Mouse (Mus musculus): ENCODE measurements around the gene Hspbp1. TPM values are rescaled to one million over a fixed set of nuclear protein-coding genes. Genes with fewer than 3 reads are reported as not detected.

Gene Hspbp1
- polyA plus RNA-seq, 1 experiment from 2014 or later: 112 TPM

DNA sequence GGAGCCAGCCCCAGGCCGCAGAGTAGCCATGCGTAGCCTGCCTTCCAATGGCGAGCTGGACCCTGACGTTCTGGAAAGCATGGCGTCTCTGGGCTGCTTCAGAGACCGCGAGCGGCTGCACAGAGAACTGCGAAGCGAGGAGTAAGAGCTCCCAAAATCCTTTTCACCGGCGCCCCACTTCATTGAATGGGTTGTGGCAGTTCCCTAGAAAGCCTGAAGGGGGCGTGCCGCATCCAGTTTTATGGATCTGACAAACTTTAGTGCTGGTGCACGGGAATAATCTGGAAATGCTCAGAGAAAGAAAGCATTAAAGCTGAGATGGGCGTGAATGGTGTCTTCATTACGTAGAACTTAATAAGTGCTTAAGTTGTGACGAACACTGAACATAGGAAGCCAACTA, 20.2 kb upstream of the Hspbp1 start:
- DNase-seq (ENCODE audit: low spot score) (peak; percentile 74), ATAC-seq (ENCODE audit: low FRiP score) (no peak)
- H3K4me1 ChIP-seq (replicated peaks; ENCODE audit: control insufficient read depth, insufficient read depth, low read length): no peaks in the 10 kb centered on the region
- H3K9me3 ChIP-seq (ENCODE audit: control insufficient read depth, low read length): no peaks in the 10 kb centered on the region
- H3K9ac ChIP-seq (ENCODE audit: low read depth, low read length): no peak overlapping the region
- no peak overlapping the region for H3K4me3 ChIP-seq (ENCODE audit: low read depth, low read length)
- WGBS: 37% methylated on average over 18 of the region's 18 CpGs
- H3K27ac ChIP-seq (ENCODE audit: low read depth, low read length): no peak overlapping the region
- H3K4me2 ChIP-seq (replicated peaks; ENCODE audit: low read depth, low read length): no peak overlapping the region
- peaks cover 12% of the 10 kb centered on the region for H3K36me3 ChIP-seq (ENCODE audit: control insufficient read depth, insufficient read depth, low read length)
- H3K27me3 ChIP-seq (ENCODE audit: control insufficient read depth, insufficient read depth, low read length): no peaks in the 10 kb centered on the region

DNA sequence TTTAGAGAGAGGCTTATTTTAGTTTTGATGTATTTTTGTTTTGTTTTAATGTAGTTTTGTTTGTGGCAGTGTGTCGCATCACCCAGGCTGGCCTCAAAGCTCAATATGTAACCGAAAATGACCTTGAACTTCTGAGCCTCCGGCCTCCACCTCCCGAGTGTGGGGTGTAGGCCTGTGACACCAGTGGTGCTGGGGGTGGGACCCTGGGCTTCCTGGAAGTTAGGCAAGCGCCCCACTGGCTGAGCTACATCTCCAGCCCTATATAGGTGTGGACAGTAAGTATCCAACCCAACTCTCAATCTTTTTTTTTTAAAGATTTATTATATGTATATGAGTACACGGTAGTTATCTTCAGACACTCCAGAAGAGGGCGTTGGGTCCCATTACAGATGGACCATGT, 18.3 kb upstream of the Hspbp1 start:
- H3K4me2 ChIP-seq (replicated peaks; ENCODE audit: low read depth, low read length): no peak overlapping the region
- WGBS: 94% methylated on average over 7 of the region's 7 CpGs
- DNase-seq (ENCODE audit: low spot score) (no peak), ATAC-seq (ENCODE audit: low FRiP score) (no peak)
- H3K9ac ChIP-seq (ENCODE audit: low read depth, low read length): no peak overlapping the region
- H3K27ac ChIP-seq (ENCODE audit: low read depth, low read length): no peak overlapping the region
- H3K36me3 ChIP-seq (ENCODE audit: control insufficient read depth, insufficient read depth, low read length): peaks cover 12% of the 10 kb centered on the region; the same call in 1 of the 2 replicates
- H3K4me3 ChIP-seq (ENCODE audit: low read depth, low read length): no peak overlapping the region
- no peaks in the 10 kb centered on the region for H3K9me3 ChIP-seq (ENCODE audit: control insufficient read depth, low read length)
- H3K4me1 ChIP-seq (replicated peaks; ENCODE audit: control insufficient read depth, insufficient read depth, low read length): no peaks in the 10 kb centered on the region
- H3K27me3 ChIP-seq (ENCODE audit: control insufficient read depth, insufficient read depth, low read length): no peaks in the 10 kb centered on the region

DNA sequence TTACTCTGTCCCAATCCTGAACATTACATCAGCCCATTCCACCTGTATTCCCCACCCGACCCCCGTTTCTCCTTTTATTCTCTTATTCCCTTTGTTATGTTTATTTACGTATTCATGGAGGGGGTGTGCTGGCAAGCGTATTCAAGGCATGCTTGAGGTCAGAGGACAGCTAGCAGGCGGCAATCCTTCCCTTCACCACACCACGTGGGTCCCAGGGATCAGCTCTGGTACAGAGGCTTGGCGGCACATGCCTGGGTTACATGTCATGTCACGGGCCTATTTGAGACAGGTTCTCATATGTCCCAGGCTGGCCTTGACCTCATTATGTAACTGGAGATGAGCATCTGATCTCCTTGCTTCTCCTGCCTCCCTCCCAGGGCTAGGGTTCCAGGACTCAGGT, 17.5 kb upstream of the Hspbp1 start:
- WGBS: 39% methylated on average over 8 of the region's 8 CpGs
- no peak overlapping the region for H3K9ac ChIP-seq (ENCODE audit: low read depth, low read length)
- peaks cover 12% of the 10 kb centered on the region; the same call in 1 of the 2 replicates for H3K36me3 ChIP-seq (ENCODE audit: control insufficient read depth, insufficient read depth, low read length)
- ATAC-seq (ENCODE audit: low FRiP score) (peak; percentile 51; the same call in 1 of the 2 replicates), DNase-seq (ENCODE audit: low spot score) (no peak)
- H3K4me2 ChIP-seq (replicated peaks; ENCODE audit: low read depth, low read length): no peak overlapping the region
- no peak overlapping the region for H3K4me3 ChIP-seq (ENCODE audit: low read depth, low read length)
- H3K9me3 ChIP-seq (ENCODE audit: control insufficient read depth, low read length): no peaks in the 10 kb centered on the region
- no peaks in the 10 kb centered on the region for H3K27me3 ChIP-seq (ENCODE audit: control insufficient read depth, insufficient read depth, low read length)
- no peak overlapping the region for H3K27ac ChIP-seq (ENCODE audit: low read depth, low read length)
- H3K4me1 ChIP-seq (replicated peaks; ENCODE audit: control insufficient read depth, insufficient read depth, low read length): no peaks in the 10 kb centered on the region

DNA sequence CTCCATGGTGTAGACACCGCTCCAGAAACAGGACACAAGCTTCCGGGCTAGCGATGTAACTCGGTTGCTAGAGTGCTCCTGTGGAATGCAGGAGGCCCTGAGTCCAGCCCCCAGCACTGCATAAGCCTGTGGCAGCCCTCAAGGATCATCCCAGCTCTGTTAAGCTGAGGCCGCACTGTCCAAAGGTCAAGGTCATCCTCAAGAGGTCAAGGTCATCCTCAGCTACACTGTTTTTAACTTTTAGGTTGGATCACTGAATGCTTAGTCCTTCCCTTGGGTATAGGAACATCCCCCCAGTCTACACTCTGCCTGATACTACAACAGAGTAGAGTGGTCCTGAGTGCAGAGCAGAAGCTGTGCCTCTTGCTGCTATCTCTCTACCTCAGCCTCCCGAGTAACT, 8.1 kb upstream of the Hspbp1 start:
- Histone ChIP-seq H3K27me3 (ENCODE audit: control insufficient read depth, insufficient read depth, low read length) (no peaks in the 10 kb centered on the region), H3K27ac (ENCODE audit: low read depth, low read length) (no peak overlapping the region), H3K9me3 (ENCODE audit: control insufficient read depth, low read length) (no peaks in the 10 kb centered on the region), H3K4me3 (ENCODE audit: low read depth, low read length) (no peak overlapping the region), H3K9ac (ENCODE audit: low read depth, low read length) (no peak overlapping the region), H3K4me1 (replicated peaks; ENCODE audit: control insufficient read depth, insufficient read depth, low read length) (peaks cover 3% of the 10 kb centered on the region; the same call in 1 of the 2 replicates), H3K36me3 (ENCODE audit: control insufficient read depth, insufficient read depth, low read length) (peaks cover 8% of the 10 kb centered on the region), H3K4me2 (replicated peaks; ENCODE audit: low read depth, low read length) (no peak overlapping the region)
- 77% methylated on average over 6 of the region's 6 CpGs for WGBS
- ATAC-seq (ENCODE audit: low FRiP score) (no peak), DNase-seq (ENCODE audit: low spot score) (no peak)

DNA sequence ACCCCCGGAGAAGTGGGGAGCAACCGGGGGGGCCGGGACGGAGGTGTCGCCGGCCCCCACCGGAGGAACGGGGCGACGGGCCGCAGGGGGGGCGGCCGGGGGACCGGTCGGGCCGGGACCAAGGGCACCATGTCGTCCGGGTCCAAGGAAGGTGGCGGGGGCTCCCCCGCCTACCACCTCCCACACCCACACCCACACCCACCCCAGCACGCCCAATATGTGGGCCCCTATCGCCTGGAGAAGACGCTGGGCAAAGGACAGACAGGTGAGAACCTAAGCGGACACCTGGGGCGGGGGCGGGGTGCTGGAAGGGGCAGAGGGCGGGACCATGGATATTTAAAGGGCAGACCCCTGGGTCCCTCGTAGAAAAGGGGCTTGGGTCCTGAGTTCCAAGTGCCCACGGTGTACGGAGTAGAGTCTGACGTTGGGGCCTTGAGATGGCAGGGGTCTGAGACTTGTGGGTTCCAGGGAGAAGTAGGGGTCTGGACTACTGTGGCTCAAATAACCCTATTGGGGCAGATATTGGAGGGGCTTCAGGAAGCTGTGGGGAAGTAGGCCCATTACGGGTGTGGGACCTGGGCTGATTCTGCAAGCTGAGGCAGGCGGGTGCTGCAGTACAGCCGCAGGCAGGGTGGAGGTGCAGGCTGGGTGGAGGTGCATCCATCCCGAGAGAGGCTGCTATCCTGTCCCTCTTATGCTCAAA, 6.2 kb upstream of the Hspbp1 start:
- peak overlapping the region; percentile 86 for H3K4me2 ChIP-seq (replicated peaks; ENCODE audit: low read depth, low read length)
- DNase-seq (ENCODE audit: low spot score) (peak; percentile 47), ATAC-seq (ENCODE audit: low FRiP score) (peak; percentile 73)
- peaks cover 3% of the 10 kb centered on the region; the same call in 1 of the 2 replicates for H3K4me1 ChIP-seq (replicated peaks; ENCODE audit: control insufficient read depth, insufficient read depth, low read length)
- WGBS: 7% methylated on average over 15 of the region's 35 CpGs
- no peaks in the 10 kb centered on the region for H3K27me3 ChIP-seq (ENCODE audit: control insufficient read depth, insufficient read depth, low read length)
- H3K27ac ChIP-seq (ENCODE audit: low read depth, low read length): peak overlapping the region; percentile 98
- H3K36me3 ChIP-seq (ENCODE audit: control insufficient read depth, insufficient read depth, low read length): peaks cover 6% of the 10 kb centered on the region; the same call in 1 of the 2 replicates
- H3K9ac ChIP-seq (ENCODE audit: low read depth, low read length): peak overlapping the region; percentile 100
- peak overlapping the region; percentile 100 for H3K4me3 ChIP-seq (ENCODE audit: low read depth, low read length)
- H3K9me3 ChIP-seq (ENCODE audit: control insufficient read depth, low read length): no peaks in the 10 kb centered on the region

DNA sequence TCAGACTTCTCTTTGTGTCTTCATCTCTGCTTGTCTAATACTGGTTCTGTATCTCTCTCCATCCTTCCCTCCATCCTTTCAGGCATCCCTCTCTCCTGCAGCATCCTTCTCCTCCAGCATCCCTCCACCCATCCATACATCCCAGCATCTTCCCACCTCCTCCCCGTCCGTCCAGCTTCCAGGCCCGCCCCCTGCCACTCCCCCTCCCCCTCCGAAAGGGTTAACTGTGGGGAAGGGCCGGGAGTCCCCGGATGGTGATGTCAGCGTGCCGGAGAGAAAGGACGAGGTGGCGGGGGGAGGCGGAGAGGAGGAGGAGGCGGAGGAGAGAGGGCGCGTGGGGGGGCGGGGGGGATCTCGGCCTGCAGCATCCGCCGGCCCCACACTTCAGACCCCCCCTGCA, 5.5 kb upstream of the Hspbp1 start, which contains the start of gene Brsk1:
Gene Brsk1, plus strand, starts transcription at position 218 of the 400 bp plus-strand sequence.
- Histone ChIP-seq H3K9me3 (ENCODE audit: control insufficient read depth, low read length) (no peaks in the 10 kb centered on the region), H3K4me2 (replicated peaks; ENCODE audit: low read depth, low read length) (peak within 1 kb of the TSS; percentile 86), H3K27ac (ENCODE audit: low read depth, low read length) (peak within 1 kb of the TSS; percentile 98), H3K4me1 (replicated peaks; ENCODE audit: control insufficient read depth, insufficient read depth, low read length) (peaks cover 3% of the 10 kb centered on the region; the same call in 1 of the 2 replicates), H3K27me3 (ENCODE audit: control insufficient read depth, insufficient read depth, low read length) (no peaks in the 10 kb centered on the region), H3K4me3 (ENCODE audit: low read depth, low read length) (peak within 1 kb of the TSS; percentile 100), H3K36me3 (ENCODE audit: control insufficient read depth, insufficient read depth, low read length) (peaks cover 6% of the 10 kb centered on the region; the same call in 1 of the 2 replicates), H3K9ac (ENCODE audit: low read depth, low read length) (peak within 1 kb of the TSS; percentile 100)
- ATAC-seq (ENCODE audit: low FRiP score) (peak; percentile 90), DNase-seq (ENCODE audit: low spot score) (peak; percentile 96)
- 1% methylated on average over 5 of the region's 18 CpGs for WGBS

DNA sequence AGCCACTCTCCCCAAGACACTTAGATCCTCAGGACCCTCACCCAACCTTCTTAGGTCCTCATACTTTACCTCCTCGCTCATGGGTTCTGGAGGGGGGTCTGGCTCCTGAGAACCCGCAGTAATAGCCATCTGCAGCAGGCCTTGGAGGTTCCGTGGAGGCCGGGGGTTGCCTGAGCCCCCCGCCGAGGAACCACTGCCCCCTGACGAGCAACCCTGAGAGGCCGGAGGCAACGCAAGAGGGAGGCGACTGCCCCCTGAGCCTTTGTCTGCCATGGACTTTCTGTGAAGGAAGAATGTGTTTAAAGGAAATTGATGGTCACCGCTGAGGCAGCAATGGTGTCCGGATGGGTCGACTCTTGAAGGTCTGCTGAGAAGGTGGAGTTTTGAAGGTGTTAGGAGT, 665 bp downstream of the Hspbp1 start:
- peak overlapping the region; percentile 50 for H3K4me3 ChIP-seq (ENCODE audit: low read depth, low read length)
- no peaks in the 10 kb centered on the region for H3K27me3 ChIP-seq (ENCODE audit: control insufficient read depth, insufficient read depth, low read length)
- H3K4me1 ChIP-seq (replicated peaks; ENCODE audit: control insufficient read depth, insufficient read depth, low read length): no peaks in the 10 kb centered on the region
- no peaks in the 10 kb centered on the region for H3K9me3 ChIP-seq (ENCODE audit: control insufficient read depth, low read length)
- WGBS: under 1% methylated on average over 13 of the region's 13 CpGs
- H3K27ac ChIP-seq (ENCODE audit: low read depth, low read length): no peak overlapping the region
- H3K4me2 ChIP-seq (replicated peaks; ENCODE audit: low read depth, low read length): peak overlapping the region; percentile 64
- H3K36me3 ChIP-seq (ENCODE audit: control insufficient read depth, insufficient read depth, low read length): 0 out of 2 replicates have a peak, but pooled peaks cover 3% of the 10 kb centered on the region
- 0 out of 2 replicates have a peak, but pooled peaks have one; percentile 2 for ATAC-seq (ENCODE audit: low FRiP score)
- peak overlapping the region; percentile 49 for H3K9ac ChIP-seq (ENCODE audit: low read depth, low read length)
- no peak for DNase-seq (ENCODE audit: low spot score)

DNA sequence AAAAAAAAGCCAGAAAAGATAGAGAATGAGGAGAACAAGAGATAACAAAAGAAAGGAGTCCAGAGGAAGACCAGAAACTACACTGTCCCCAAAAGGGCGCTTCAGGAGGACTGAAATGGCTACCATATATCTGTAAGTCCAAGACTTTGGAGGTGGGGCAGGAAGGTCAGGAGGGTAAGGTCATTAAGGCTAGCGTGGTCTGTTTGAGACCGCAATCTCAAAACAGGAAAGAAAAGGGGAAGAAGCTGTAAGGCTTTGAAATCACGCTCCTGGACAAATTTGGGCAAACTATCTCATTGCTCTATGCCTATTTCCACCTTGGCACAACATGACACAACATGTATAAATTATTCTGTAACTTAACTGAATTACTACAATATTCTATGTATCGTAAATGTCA, 1.6 kb downstream of the Hspbp1 start:
- H3K4me3 ChIP-seq (ENCODE audit: low read depth, low read length): no peak overlapping the region
- H3K4me1 ChIP-seq (replicated peaks; ENCODE audit: control insufficient read depth, insufficient read depth, low read length): no peaks in the 10 kb centered on the region
- no peak overlapping the region for H3K9ac ChIP-seq (ENCODE audit: low read depth, low read length)
- DNase-seq (ENCODE audit: low spot score): no peak
- 85% methylated on average over 5 of the region's 5 CpGs for WGBS
- no peaks in the 10 kb centered on the region for H3K9me3 ChIP-seq (ENCODE audit: control insufficient read depth, low read length)
- 0 out of 2 replicates have a peak, but pooled peaks cover 3% of the 10 kb centered on the region for H3K36me3 ChIP-seq (ENCODE audit: control insufficient read depth, insufficient read depth, low read length)
- no peak for ATAC-seq (ENCODE audit: low FRiP score)
- H3K27me3 ChIP-seq (ENCODE audit: control insufficient read depth, insufficient read depth, low read length): no peaks in the 10 kb centered on the region
- no peak overlapping the region for H3K27ac ChIP-seq (ENCODE audit: low read depth, low read length)
- H3K4me2 ChIP-seq (replicated peaks; ENCODE audit: low read depth, low read length): no peak overlapping the region

DNA sequence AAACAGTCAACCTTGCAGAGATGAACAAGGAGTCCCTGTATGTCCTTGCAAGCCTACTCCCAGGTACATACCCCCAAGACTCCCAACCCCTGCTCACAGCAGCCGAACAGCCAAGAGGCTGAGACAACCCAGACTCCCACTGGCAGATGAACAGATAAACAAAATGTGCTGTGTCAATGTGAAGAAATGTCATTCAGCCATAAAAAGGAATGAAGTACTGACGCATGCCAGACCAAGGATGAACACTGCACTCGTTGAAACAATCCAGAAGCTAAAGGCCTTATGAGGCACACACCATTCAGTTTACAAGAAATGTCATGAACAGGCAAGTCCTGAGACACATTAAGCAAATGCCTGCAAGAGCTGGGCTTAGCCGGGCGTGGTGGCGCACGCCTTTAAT, 9.7 kb downstream of the Hspbp1 start:
- H3K4me1 ChIP-seq (replicated peaks; ENCODE audit: control insufficient read depth, insufficient read depth, low read length): no peaks in the 10 kb centered on the region

More for the DNA sequence above, 9.7 kb downstream of the Hspbp1 start:
- Histone ChIP-seq H3K9ac (ENCODE audit: low read depth, low read length) (no peak overlapping the region), H3K27ac (ENCODE audit: low read depth, low read length) (no peak overlapping the region), H3K27me3 (ENCODE audit: control insufficient read depth, insufficient read depth, low read length) (no peaks in the 10 kb centered on the region), H3K4me3 (ENCODE audit: low read depth, low read length) (no peak overlapping the region), H3K9me3 (ENCODE audit: control insufficient read depth, low read length) (no peaks in the 10 kb centered on the region), H3K36me3 (ENCODE audit: control insufficient read depth, insufficient read depth, low read length) (peaks cover 3% of the 10 kb centered on the region; the same call in 1 of the 2 replicates), H3K4me2 (replicated peaks; ENCODE audit: low read depth, low read length) (no peak overlapping the region)
- ATAC-seq (ENCODE audit: low FRiP score) (no peak), DNase-seq (ENCODE audit: low spot score) (no peak)
- WGBS: 93% methylated on average over 7 of the region's 7 CpGs
